Mouse (Mus musculus) MEL (cell line): ENCODE measurements at regions not wholly inside any gene's neighbourhood (a gene's known extent, or its start where the extent isn't known, plus 50 kb on each side); places are given as distances from the start of the nearest gene placed in this dataset.

Experiments used
- DNase-seq: peaks from one replicate; pipeline ENCODE4 v3.0.0; 2011; ENCODE audit warnings: low read depth, low spot score
- H3K27ac ChIP-seq: 2 replicates; pipeline ENCODE4 v1.5.1; 2012; ENCODE audit warnings: low read depth, mild to moderate bottlenecking, control low read depth, low read length, moderate library complexity; ENCODE audit not compliant: control insufficient read depth
- H3K27me3 ChIP-seq, 2 experiments: fragments of 150-350 bp in 1 of 2; sonication (generic) in 1 of 2; 2 replicates each; pipeline ENCODE4 v1.6.1; 2012; ENCODE audit warnings: low read length in 2 of 2, mild to moderate bottlenecking in 2 of 2, improper control_type of control experiment in 1 of 2, moderate library complexity in 1 of 2; ENCODE audit not compliant: insufficient read depth in 2 of 2, control insufficient read depth in 1 of 2
- H3K36me3 ChIP-seq, 2 experiments: 2 replicates each; pipeline ENCODE4 v1.6.1; 2012 to 2014; ENCODE audit warnings: low read length in 2 of 2, improper control_type of control experiment in 1 of 2, inconsistent platforms in 1 of 2, mild to moderate bottlenecking in 1 of 2; ENCODE audit not compliant: insufficient read depth in 2 of 2, control insufficient read depth in 1 of 2
- H3K4me1 ChIP-seq, 2 experiments: fragments of 150-350 bp in 1 of 2; sonication (generic) in 1 of 2; 2 replicates each; pipeline ENCODE4 v1.6.1; 2012; ENCODE audit warnings: low read length in 2 of 2, improper control_type of control experiment in 1 of 2, mild to moderate bottlenecking in 1 of 2; ENCODE audit not compliant: insufficient read depth in 2 of 2, control insufficient read depth in 1 of 2
- H3K4me3 ChIP-seq, 2 experiments: fragments of 150-350 bp in 1 of 2; sonication (generic) in 1 of 2; 2 replicates each; pipeline ENCODE4 v1.5.1; 2012; ENCODE audit warnings: low read depth in 2 of 2, low read length in 2 of 2, mild to moderate bottlenecking in 2 of 2, moderate library complexity in 2 of 2, control low read depth in 1 of 2, improper control_type of control experiment in 1 of 2; ENCODE audit not compliant: control insufficient read depth in 1 of 2, insufficient read depth in 1 of 2
- H3K79me2 ChIP-seq: 2 replicates; pipeline ENCODE4 v1.6.1; 2012; ENCODE audit warnings: mild to moderate bottlenecking, low read length, moderate library complexity; ENCODE audit not compliant: control insufficient read depth, poor library complexity, insufficient read depth
- H3K9ac ChIP-seq: 2 replicates; pipeline ENCODE4 v1.6.1; 2012; ENCODE audit warnings: low read depth, mild to moderate bottlenecking, control low read depth, low read length, moderate library complexity; ENCODE audit not compliant: control insufficient read depth, poor library complexity, severe bottlenecking
- H3K9me3 ChIP-seq: fragments of 150-350 bp; sonication (generic); replicated peaks from 2 replicates; pipeline ENCODE4 v1.6.1; 2012; ENCODE audit warnings: mild to moderate bottlenecking, low read length, improper control_type of control experiment, moderate library complexity; ENCODE audit not compliant: insufficient read depth
- CHD1 ChIP-seq: IDR thresholded peaks from 2 replicates; pipeline ENCODE4 v1.6.1; 2012; ENCODE audit warnings: low read depth, mild to moderate bottlenecking, inconsistent platforms, low read length, improper control_type of control experiment
- CHD2 ChIP-seq: IDR thresholded peaks from 2 replicates; pipeline ENCODE4 v1.6.1; 2011; ENCODE audit warnings: low read length, improper control_type of control experiment
- CTCF ChIP-seq, 3 experiments: IDR thresholded peaks in 2 of 3; conservative IDR thresholded peaks in 1 of 3; 2 replicates each; pipeline ENCODE4 v1.5.1; 2011 to 2012; ENCODE audit warnings: low read length in 3 of 3, low read depth in 2 of 3, mild to moderate bottlenecking in 2 of 3, improper control_type of control experiment in 1 of 3, inconsistent platforms in 1 of 3, mixed read lengths in 1 of 3, moderate library complexity in 1 of 3; ENCODE audit not compliant: control insufficient read depth in 1 of 3, insufficient read depth in 1 of 3, poor library complexity in 1 of 3, severe bottlenecking in 1 of 3
- E2F4 ChIP-seq: IDR thresholded peaks from 2 replicates; pipeline ENCODE4 v1.6.1; 2011; ENCODE audit warnings: low read depth, low read length, improper control_type of control experiment, borderline replicate concordance
- EP300 ChIP-seq, 2 experiments: IDR thresholded peaks; 2 replicates each; pipeline ENCODE4 v1.6.1; 2011; ENCODE audit warnings: improper control_type of control experiment in 2 of 2, low read length in 2 of 2, low read depth in 1 of 2, mild to moderate bottlenecking in 1 of 2
- ETS1 ChIP-seq: IDR thresholded peaks from 2 replicates; pipeline ENCODE4 v1.6.1; 2012; ENCODE audit warnings: low read depth, mild to moderate bottlenecking, inconsistent platforms, low read length, improper control_type of control experiment, moderate library complexity
- GABPA ChIP-seq: IDR thresholded peaks from 2 replicates; pipeline ENCODE4 v1.6.1; 2012; ENCODE audit warnings: low read depth, mild to moderate bottlenecking, inconsistent platforms, low read length, improper control_type of control experiment, moderate library complexity
- HCFC1 ChIP-seq: IDR thresholded peaks from 2 replicates; pipeline ENCODE4 v1.6.1; 2012; ENCODE audit warnings: low read depth, mild to moderate bottlenecking, inconsistent platforms, low read length, improper control_type of control experiment, moderate library complexity
- MAX ChIP-seq: IDR thresholded peaks from 2 replicates; pipeline ENCODE4 v1.6.1; 2011; ENCODE audit warnings: low read length, improper control_type of control experiment
- MAZ ChIP-seq: IDR thresholded peaks from 2 replicates; pipeline ENCODE4 v1.6.1; 2012; ENCODE audit warnings: low read depth, mild to moderate bottlenecking, inconsistent platforms, low read length, improper control_type of control experiment
- MXI1 ChIP-seq: IDR thresholded peaks from 2 replicates; pipeline ENCODE4 v1.6.1; 2011; ENCODE audit warnings: mild to moderate bottlenecking, low read depth, low read length, improper control_type of control experiment
- NELFE ChIP-seq: IDR thresholded peaks from 2 replicates; pipeline ENCODE4 v1.6.1; 2011; ENCODE audit warnings: low read depth, low read length, improper control_type of control experiment
- NRF1 ChIP-seq: IDR thresholded peaks from 2 replicates; pipeline ENCODE4 v1.6.1; 2014; ENCODE audit warnings: low read depth, mild to moderate bottlenecking, inconsistent platforms, low read length, improper control_type of control experiment, moderate library complexity; ENCODE audit not compliant: poor library complexity, insufficient read depth, severe bottlenecking
- POLR2AphosphoS5 ChIP-seq: IDR thresholded peaks from 2 replicates; pipeline ENCODE4 v1.6.1; 2012; ENCODE audit warnings: low read depth, borderline replicate concordance, mild to moderate bottlenecking, inconsistent platforms, low read length, moderate library complexity, mixed read lengths
- RAD21 ChIP-seq: IDR thresholded peaks from 2 replicates; pipeline ENCODE4 v1.6.1; 2011; ENCODE audit warnings: mild to moderate bottlenecking, low read depth, low read length, improper control_type of control experiment
- SMC3 ChIP-seq: IDR thresholded peaks from 2 replicates; pipeline ENCODE4 v1.6.1; 2011; ENCODE audit warnings: low read depth, low read length, improper control_type of control experiment
- TBP ChIP-seq: IDR thresholded peaks from 2 replicates; pipeline ENCODE4 v1.8.0; 2011; ENCODE audit warnings: low read depth, low read length, improper control_type of control experiment
- USF1 ChIP-seq: IDR thresholded peaks from 2 replicates; pipeline ENCODE4 v1.6.1; 2014; ENCODE audit warnings: low read depth, mild to moderate bottlenecking, inconsistent platforms, low read length, improper control_type of control experiment, moderate library complexity
- USF2 ChIP-seq, 2 experiments: IDR thresholded peaks; 2 replicates each; pipeline ENCODE4 v1.6.1; 2011 to 2012; ENCODE audit warnings: improper control_type of control experiment in 2 of 2, low read length in 2 of 2, borderline replicate concordance in 1 of 2, inconsistent platforms in 1 of 2, low read depth in 1 of 2, mild to moderate bottlenecking in 1 of 2; ENCODE audit not compliant: insufficient read depth in 1 of 2
- ZMIZ1 ChIP-seq: IDR thresholded peaks from 2 replicates; pipeline ENCODE4 v1.6.1; 2012; ENCODE audit warnings: low read depth, mild to moderate bottlenecking, inconsistent platforms, low read length, improper control_type of control experiment, moderate library complexity

DNA sequence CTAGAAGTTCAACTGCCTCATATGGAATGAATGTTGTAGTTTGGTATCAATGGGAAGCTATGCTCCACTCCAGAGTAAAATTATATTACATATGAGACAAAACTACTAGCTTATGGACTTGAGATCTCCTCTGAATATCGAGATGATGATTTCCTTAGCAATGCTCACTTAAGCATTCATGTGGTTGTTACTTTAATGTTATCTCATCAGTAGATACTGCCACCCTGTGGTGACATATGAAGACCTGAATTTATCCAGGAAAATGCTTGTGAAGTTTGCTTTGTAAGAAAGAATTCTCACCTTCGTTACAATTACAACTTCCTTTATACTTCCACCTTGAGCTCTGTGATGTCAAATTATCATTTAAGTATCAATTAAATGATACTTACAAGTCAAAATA, 190.2 kb upstream of the Aldoart1 start:
- H3K27ac ChIP-seq = no peak overlapping the region
- no peaks in the 10 kb centered on the region for H3K36me3 ChIP-seq
- peak; percentile 4 for DNase-seq
- no peaks in the 10 kb centered on the region for H3K79me2 ChIP-seq
- no peak for TF ChIP-seq USF2 (IDR thresholded peaks at IDR 0.05; ENCODE audit: borderline replicate concordance in 1 of 2, insufficient read depth in 1 of 2, low read depth in 1 of 2, low read length in 2 of 2)
- TF ChIP-seq CTCF (IDR thresholded peaks at IDR 0.05 in 2 of 3, conservative IDR thresholded peaks at IDR 0.05 in 1 of 3; ENCODE audit: control insufficient read depth in 1 of 3, insufficient read depth in 1 of 3, low read depth in 2 of 3, low read length in 3 of 3, poor library complexity in 1 of 3, severe bottlenecking in 1 of 3) = peak in 1 of 3 experiments; percentile 13; a peak in 1 of 6 replicates
- no peak for TF ChIP-seq MXI1
- TF ChIP-seq CHD1 = no peak
- peak; percentile 18 for TF ChIP-seq RAD21
- no peak for TF ChIP-seq USF1
- peak; percentile 13; the same call in 1 of the 2 replicates for TF ChIP-seq SMC3
- no peak for TF ChIP-seq ZMIZ1
- no peaks in the 10 kb centered on the region for H3K9me3 ChIP-seq
- H3K4me3 ChIP-seq = no peak overlapping the region
- H3K4me1 ChIP-seq = no peaks in the 10 kb centered on the region
- H3K9ac ChIP-seq = no peak overlapping the region
- H3K27me3 ChIP-seq = no peaks in the 10 kb centered on the region

DNA sequence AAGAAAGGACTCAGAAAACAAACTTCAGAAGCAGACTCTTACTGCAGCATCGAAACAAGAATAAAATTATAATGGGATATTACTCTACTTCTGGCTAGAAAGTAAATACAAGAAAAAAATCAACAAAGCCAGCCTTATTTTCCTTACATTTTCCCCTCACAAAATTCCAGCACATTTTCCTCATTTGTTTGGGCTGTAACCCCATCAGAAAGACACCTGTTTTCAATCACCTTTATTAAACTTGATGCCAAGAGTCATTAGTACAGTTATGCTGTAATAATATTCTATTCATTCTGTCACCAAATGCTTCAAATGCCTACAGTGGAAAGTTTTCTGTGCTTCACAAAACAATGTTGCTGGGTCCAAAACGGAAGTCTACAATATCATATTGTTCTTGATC, 189.1 kb upstream of the Aldoart1 start:
- Histone ChIP-seq H3K4me3 (no peak overlapping the region), H3K9me3 (no peaks in the 10 kb centered on the region)

DNA sequence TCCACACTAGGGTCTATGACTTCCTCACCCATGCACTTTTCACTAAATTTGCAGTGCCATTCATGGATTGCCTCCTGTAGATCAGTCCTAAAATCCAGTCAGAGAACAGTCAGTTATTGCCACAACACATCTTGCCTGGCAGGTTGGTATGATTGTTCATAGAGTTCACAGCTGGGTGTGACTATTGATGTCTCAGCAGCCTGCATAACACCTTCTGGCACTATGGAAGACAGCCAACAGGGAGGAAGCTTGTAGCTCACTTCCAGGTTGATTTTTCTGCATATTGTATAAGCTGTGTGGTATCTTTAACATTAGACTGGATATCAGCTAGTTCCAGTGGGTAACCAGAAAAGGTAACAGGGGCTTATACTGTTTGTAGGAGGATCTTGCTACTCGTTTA, 145.3 kb upstream of the Aldoart1 start:
- DNase-seq = no peak
- Histone ChIP-seq H3K36me3 (no peaks in the 10 kb centered on the region), H3K4me1 (no peaks in the 10 kb centered on the region), H3K27ac (no peak overlapping the region), H3K9me3 (no peaks in the 10 kb centered on the region), H3K79me2 (no peaks in the 10 kb centered on the region), H3K9ac (no peak overlapping the region), H3K4me3 (no peak overlapping the region), H3K27me3 (no peaks in the 10 kb centered on the region)
- TF ChIP-seq TBP = no peak

More for the DNA sequence above, 189.1 kb upstream of the Aldoart1 start:
- H3K36me3 ChIP-seq = no peaks in the 10 kb centered on the region
- H3K27ac ChIP-seq = no peak overlapping the region
- no peaks in the 10 kb centered on the region for H3K79me2 ChIP-seq
- DNase-seq = no peak
- no peaks in the 10 kb centered on the region for H3K27me3 ChIP-seq
- no peaks in the 10 kb centered on the region for H3K4me1 ChIP-seq
- no peak overlapping the region for H3K9ac ChIP-seq
- TF ChIP-seq POLR2AphosphoS5 (no peak), CHD2 (no peak), MAZ (no peak), GABPA (no peak), MXI1 (no peak), E2F4 (no peak), RAD21 (no peak), CTCF (IDR thresholded peaks at IDR 0.05 in 2 of 3, conservative IDR thresholded peaks at IDR 0.05 in 1 of 3; ENCODE audit: control insufficient read depth in 1 of 3, insufficient read depth in 1 of 3, low read depth in 2 of 3, low read length in 3 of 3, poor library complexity in 1 of 3, severe bottlenecking in 1 of 3) (no peak), NELFE (no peak), EP300 (IDR thresholded peaks at IDR 0.05; ENCODE audit: low read depth in 1 of 2, low read length in 2 of 2) (no peak), SMC3 (no peak), ETS1 (no peak), NRF1 (no peak), HCFC1 (no peak), MAX (no peak)
